Mouse (Mus musculus) hindbrain, embryonic 15.5 days (tissue): ENCODE results near the gene Pah. TPM values are rescaled to one million over a fixed set of nuclear protein-coding genes. Genes with fewer than 3 reads are reported as not detected.
A peak's percentile ranks its signal among the peaks of the same experiment; 100 is the strongest.

Experiments used
- ATAC-seq: fragments of 200-750 bp; cut with Nextera tagmentation; 2 replicates; pipeline ENCODE4 v1.8.0; 2017; ENCODE audit warnings: low read depth, moderate number of reproducible peaks, moderate TSS enrichment; ENCODE audit not compliant: low FRiP score
- H3K27ac ChIP-seq: fragments of 300-500 bp; sonication (generic); replicated peaks from 2 replicates; pipeline ENCODE4 v1.5.1; 2015; ENCODE audit warnings: mild to moderate bottlenecking, inconsistent platforms
- H3K27me3 ChIP-seq: fragments of 300-500 bp; sonication (generic); 2 replicates; pipeline ENCODE4 v1.6.1; 2015; ENCODE audit warnings: control low read depth, inconsistent platforms
- H3K36me3 ChIP-seq: fragments of 300-500 bp; sonication (generic); 2 replicates; pipeline ENCODE4 v1.6.1; 2015; ENCODE audit warnings: control low read depth, inconsistent platforms
- H3K4me1 ChIP-seq: fragments of 300-500 bp; sonication (generic); replicated peaks from 2 replicates; pipeline ENCODE4 v1.6.1; 2015; ENCODE audit warnings: control low read depth, inconsistent platforms
- H3K4me2 ChIP-seq: fragments of 300-500 bp; sonication (generic); 2 replicates; pipeline ENCODE4 v1.6.1; 2015; ENCODE audit warnings: moderate library complexity, mild to moderate bottlenecking, inconsistent platforms
- H3K4me3 ChIP-seq: fragments of 300-500 bp; sonication (generic); 2 replicates; pipeline ENCODE4 v1.5.1; 2015; ENCODE audit warnings: mild to moderate bottlenecking, inconsistent platforms
- H3K9ac ChIP-seq: fragments of 300-500 bp; sonication (generic); 2 replicates; pipeline ENCODE4 v1.6.1; 2015; ENCODE audit warnings: inconsistent platforms
- H3K9me3 ChIP-seq: fragments of 300-500 bp; sonication (generic); 2 replicates; pipeline ENCODE4 v1.6.1; 2016; ENCODE audit warnings: control low read depth, inconsistent platforms
- WGBS: fragments of 180-500 bp; shearing (Covaris S2); methylation state at CpG from one replicate; pipeline ENCODE4 v1.1.7; 2015; 5-methylcytosine and 5-hydroxymethylcytosine counted together
- polyA plus RNA-seq: library from polyadenylated mRNA; unstranded; fragments of >200 nt; fragmentation: Nextera tagmentation; extraction: Ambion mirVana; gene quantifications from 2 replicates; pipeline ENCODE4 v1.2.1, GENCODE M21; 2015

Gene Pah
- polyA plus RNA-seq, result not detected in 2 replicates

- Histone ChIP-seq H3K4me2 (no peak within 1 kb of the TSS), H3K9ac (no peak within 1 kb of the TSS), H3K27me3 (no peaks in the 10 kb centered on the region), H3K4me3 (no peak within 1 kb of the TSS), H3K27ac (no peak within 1 kb of the TSS), H3K36me3 (no peaks in the 10 kb centered on the region), H3K9me3 (no peaks in the 10 kb centered on the region), H3K4me1 (no peaks in the 10 kb centered on the region)
- 93% methylated on average over 5 of the region's 5 CpGs for WGBS
- ATAC-seq, result no peak
These were observed at the start of gene Pah for GRCm38 (mm10) chr10:87521646-87522045. TSS of gene Pah (plus strand) at chr10:87521795.

GRCm38 (mm10) chr10:87473475-87474131, 48.0 kb upstream of the Pah start:
- Histone ChIP-seq H3K4me3 (no peak overlapping the region), H3K9me3 (no peaks in the 10 kb centered on the region), H3K27me3 (no peaks in the 10 kb centered on the region), H3K27ac (no peak overlapping the region), H3K9ac (no peak overlapping the region), H3K4me2 (no peak overlapping the region), H3K4me1 (peaks cover 7% of the 10 kb centered on the region; the same call in 1 of the 2 replicates), H3K36me3 (no peaks in the 10 kb centered on the region)
- 18% methylated on average over 10 of the region's 10 CpGs for WGBS
- ATAC-seq, result peak; percentile 63

GRCm38 (mm10) chr10:87474971-87475370, 46.6 kb upstream of the Pah start:
- Histone ChIP-seq H3K27ac (no peak overlapping the region), H3K27me3 (no peaks in the 10 kb centered on the region), H3K36me3 (no peaks in the 10 kb centered on the region), H3K4me2 (no peak overlapping the region), H3K9ac (no peak overlapping the region), H3K4me3 (no peak overlapping the region), H3K9me3 (no peaks in the 10 kb centered on the region), H3K4me1 (peaks cover 7% of the 10 kb centered on the region; the same call in 1 of the 2 replicates)
- ATAC-seq, result no peak
- 52% methylated on average over 2 of the region's 2 CpGs for WGBS

GRCm38 (mm10) chr10:87477895-87478294, 43.7 kb upstream of the Pah start:
- H3K4me3 ChIP-seq, result no peak overlapping the region
- WGBS, result 38% methylated on average over 5 of the region's 5 CpGs

GRCm38 (mm10) chr10:87484831-87485720, 36.5 kb upstream of the Pah start:
- 0 out of 2 replicates have a peak, but pooled peaks have one; percentile 13 for ATAC-seq
- peak overlapping the region; percentile 75 for H3K27ac ChIP-seq
- H3K4me3 ChIP-seq, result peak overlapping the region; percentile 42
- H3K9me3 ChIP-seq, result no peaks in the 10 kb centered on the region
- H3K36me3 ChIP-seq, result no peaks in the 10 kb centered on the region
- H3K9ac ChIP-seq, result peak overlapping the region; percentile 46
- peaks cover 51% of the 10 kb centered on the region for H3K4me1 ChIP-seq
- no peaks in the 10 kb centered on the region for H3K27me3 ChIP-seq
- WGBS, result 3% methylated on average over 17 of the region's 17 CpGs
- H3K4me2 ChIP-seq, result peak overlapping the region; percentile 90

More at GRCm38 (mm10) chr10:87477895-87478294, 43.7 kb upstream of the Pah start:
- ATAC-seq, result no peak
- Histone ChIP-seq H3K4me2 (no peak overlapping the region), H3K4me1 (peaks cover 7% of the 10 kb centered on the region; the same call in 1 of the 2 replicates), H3K27ac (no peak overlapping the region), H3K9me3 (no peaks in the 10 kb centered on the region), H3K9ac (no peak overlapping the region), H3K27me3 (no peaks in the 10 kb centered on the region), H3K36me3 (no peaks in the 10 kb centered on the region)

GRCm38 (mm10) chr10:87485721-87486620, 35.6 kb upstream of the Pah start:
- peak overlapping the region; percentile 46 for H3K9ac ChIP-seq
- H3K4me3 ChIP-seq, result peak overlapping the region; percentile 42
- no peaks in the 10 kb centered on the region for H3K27me3 ChIP-seq
- peak; percentile 83 for ATAC-seq
- H3K4me1 ChIP-seq, result peaks cover 59% of the 10 kb centered on the region
- no peaks in the 10 kb centered on the region for H3K36me3 ChIP-seq
- no peaks in the 10 kb centered on the region for H3K9me3 ChIP-seq
- WGBS, result under 1% methylated on average over 33 of the region's 33 CpGs
- H3K27ac ChIP-seq, result peak overlapping the region; percentile 75
- H3K4me2 ChIP-seq, result peak overlapping the region; percentile 90

- Histone ChIP-seq H3K9me3 (no peaks in the 10 kb centered on the region), H3K4me3 (peak overlapping the region; percentile 30), H3K27ac (peak overlapping the region; percentile 88), H3K4me1 (peaks cover 74% of the 10 kb centered on the region), H3K9ac (no peak overlapping the region), H3K4me2 (peak overlapping the region; percentile 65), H3K36me3 (no peaks in the 10 kb centered on the region), H3K27me3 (no peaks in the 10 kb centered on the region)
- 1% methylated on average over 15 of the region's 16 CpGs for WGBS
- ATAC-seq, result peak; percentile 77
These were observed 33.0 kb upstream of the Pah start for GRCm38 (mm10) chr10:87488429-87489145.

- peak overlapping the region; percentile 30 for H3K4me3 ChIP-seq
- 2% methylated on average over 18 of the region's 18 CpGs for WGBS
- peak overlapping the region; percentile 21; the same call in 1 of the 2 replicates for H3K9ac ChIP-seq
- no peaks in the 10 kb centered on the region for H3K27me3 ChIP-seq
- 0 out of 2 replicates have a peak, but pooled peaks have one; percentile 4 for ATAC-seq
- H3K27ac ChIP-seq, result peak overlapping the region; percentile 88
- no peaks in the 10 kb centered on the region for H3K9me3 ChIP-seq
- H3K36me3 ChIP-seq, result no peaks in the 10 kb centered on the region
- peak overlapping the region; percentile 65 for H3K4me2 ChIP-seq
- H3K4me1 ChIP-seq, result peaks cover 81% of the 10 kb centered on the region
These were observed 32.2 kb upstream of the Pah start for GRCm38 (mm10) chr10:87489246-87490009.

GRCm38 (mm10) chr10:87490328-87490727, 31.3 kb upstream of the Pah start:
- Histone ChIP-seq H3K27ac (peak overlapping the region; percentile 68), H3K9ac (no peak overlapping the region), H3K36me3 (no peaks in the 10 kb centered on the region), H3K27me3 (0 out of 2 replicates have a peak, but pooled peaks cover 3% of the 10 kb centered on the region), H3K9me3 (no peaks in the 10 kb centered on the region), H3K4me2 (peak overlapping the region; percentile 94), H3K4me3 (0 out of 2 replicates have a peak overlapping the region, but pooled peaks have one; percentile 6), H3K4me1 (peaks cover 80% of the 10 kb centered on the region)
- WGBS, result 5% methylated on average over 2 of the region's 2 CpGs
- no peak for ATAC-seq

- WGBS, result 3% methylated on average over 11 of the region's 11 CpGs
- peak overlapping the region; percentile 89 for H3K27ac ChIP-seq
- peaks cover 68% of the 10 kb centered on the region for H3K4me1 ChIP-seq
- peaks cover 8% of the 10 kb centered on the region; the same call in 1 of the 2 replicates for H3K27me3 ChIP-seq
- H3K9ac ChIP-seq, result peak overlapping the region; percentile 71
- no peaks in the 10 kb centered on the region for H3K36me3 ChIP-seq
- no peak for ATAC-seq
- H3K4me3 ChIP-seq, result peak overlapping the region; percentile 82
- no peaks in the 10 kb centered on the region for H3K9me3 ChIP-seq
- peak overlapping the region; percentile 94 for H3K4me2 ChIP-seq
These were observed 30.0 kb upstream of the Pah start for GRCm38 (mm10) chr10:87491485-87492040.
